Mouse (Mus musculus) G1E-ER4 (cell line): Measurements from ENCODE around the gene Ppp1r2. TPM values are rescaled to one million over a fixed set of nuclear protein-coding genes. Genes with fewer than 3 reads are reported as not detected.

Experiments used
- GATA1 ChIP-seq: IDR thresholded peaks from one replicate; pipeline ENCODE4 v1.8.0; 2012; ENCODE audit warnings: low read length, inconsistent platforms
- polyA plus RNA-seq: library from polyadenylated mRNA; stranded (reverse); fragments of >175 nt; gene quantifications from 2 replicates; pipeline ENCODE4 v1.2.3, GENCODE M21; 2012

Ppp1r2 gene
- polyA plus RNA-seq, 1 experiment = 72.7 TPM

DNA sequence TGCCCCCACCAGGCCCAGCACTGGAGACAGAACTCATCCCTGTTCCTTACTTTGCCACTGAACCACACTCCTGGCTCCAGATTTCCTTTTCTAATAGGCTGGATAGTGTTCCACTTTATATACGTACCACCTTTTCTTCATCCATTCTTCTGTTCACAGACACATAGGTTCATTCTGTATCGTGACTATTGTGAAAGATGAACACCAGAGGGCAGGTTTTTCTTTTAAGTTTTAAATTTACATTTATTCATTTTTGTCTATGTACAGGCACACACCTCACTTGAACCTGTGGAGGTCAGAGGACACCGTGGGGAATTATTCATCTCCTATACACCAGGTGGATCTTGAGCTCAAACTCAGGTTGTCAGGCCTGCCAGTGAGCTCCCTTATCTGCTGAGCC, 31.0 kb downstream of the Ppp1r2 start:
- TF ChIP-seq GATA1 = no peak

DNA sequence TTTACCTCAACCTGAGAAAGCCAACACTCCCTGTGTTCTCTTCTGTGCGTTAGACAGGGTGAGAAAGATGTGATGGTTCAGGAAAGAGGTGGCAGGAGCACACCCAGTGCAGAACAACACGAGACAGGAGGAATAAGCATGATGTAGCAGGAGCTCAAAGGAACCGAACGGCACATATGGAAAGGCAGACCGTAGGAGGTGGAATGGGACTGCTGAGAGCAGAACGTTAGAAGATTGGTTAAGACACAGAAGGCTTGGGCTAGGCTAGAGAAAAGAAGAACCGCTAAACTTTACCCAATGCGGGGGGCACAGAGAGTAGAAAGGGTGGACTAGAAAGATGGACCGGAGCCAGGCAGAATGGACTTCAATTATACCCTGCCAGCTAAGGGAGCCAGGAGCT, 33.6 kb downstream of the Ppp1r2 start:
- no peak for TF ChIP-seq GATA1

- no peak for TF ChIP-seq GATA1
Measured at GRCm38 (mm10) chr16:31240569-31240968, 34.5 kb downstream of the Ppp1r2 start.

DNA sequence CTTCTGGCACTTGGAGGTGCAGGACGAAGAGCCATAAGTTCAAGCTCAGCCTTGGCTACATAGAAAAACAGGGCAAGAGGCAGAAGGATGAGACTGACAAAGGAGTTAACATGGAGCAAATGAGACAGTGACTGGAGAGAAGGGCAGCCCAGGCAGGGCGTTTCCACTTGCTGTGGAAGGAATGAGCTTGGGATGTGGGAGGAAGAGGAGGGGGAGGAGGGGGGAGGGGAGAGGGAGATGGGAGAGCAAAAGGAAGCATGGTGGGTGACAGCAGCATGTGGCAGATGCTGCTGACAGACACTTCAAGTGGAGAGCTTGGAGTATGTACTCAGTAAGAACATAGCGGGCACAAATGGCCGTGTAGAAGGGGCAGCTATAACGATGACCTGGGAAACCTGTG, 36.8 kb downstream of the Ppp1r2 start:
- no peak for TF ChIP-seq GATA1

GRCm38 (mm10) chr16:31235457-31236310, 39.4 kb downstream of the Ppp1r2 start:
- TF ChIP-seq GATA1 = no peak

DNA sequence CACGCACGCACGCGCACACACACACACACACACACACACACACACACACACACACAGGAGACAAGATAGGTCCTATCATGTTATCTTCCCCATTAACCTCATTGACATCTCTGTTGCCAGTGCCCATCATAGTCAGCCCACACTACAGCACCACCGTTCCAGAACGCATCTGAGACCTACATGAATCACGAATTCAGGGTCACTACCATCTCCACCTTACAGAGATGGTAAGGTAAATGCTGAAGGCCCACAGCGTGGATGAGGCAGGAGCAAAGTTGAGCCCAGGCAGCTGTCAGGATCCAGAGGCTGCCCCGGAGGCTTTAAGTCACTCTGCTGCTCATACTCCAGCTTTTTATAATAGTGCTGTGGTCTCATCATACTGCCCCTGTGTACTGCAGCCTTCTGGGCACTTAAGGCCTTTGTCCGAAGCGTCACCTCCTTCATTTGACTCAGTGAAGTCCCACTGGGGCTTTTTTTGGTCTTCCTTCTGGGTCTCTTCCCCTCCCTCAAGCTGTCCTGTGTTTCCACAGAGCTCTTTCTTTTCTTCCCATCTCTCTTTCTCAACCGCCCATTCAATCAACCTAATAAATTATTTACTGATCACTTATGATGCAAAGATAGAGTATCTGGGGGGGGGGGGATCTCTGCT, 40.1 kb downstream of the Ppp1r2 start:
- no peak for TF ChIP-seq GATA1

DNA sequence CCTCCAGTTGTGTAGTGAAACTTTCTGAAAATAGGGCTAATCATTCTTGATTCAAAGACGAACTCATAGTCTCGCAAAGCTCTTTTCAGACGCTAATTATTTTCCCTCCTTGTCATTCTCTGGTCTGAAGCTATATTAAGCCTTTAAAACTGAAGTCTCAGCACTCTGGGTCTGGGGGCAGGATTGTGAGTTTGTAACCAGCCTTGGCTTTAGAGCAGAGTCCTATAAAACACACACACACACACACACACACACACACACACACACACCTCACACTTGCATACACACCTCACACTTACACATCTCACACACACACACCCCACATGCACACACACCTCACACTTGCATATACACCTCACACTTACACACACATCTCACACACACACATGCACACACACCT, 40.7 kb downstream of the Ppp1r2 start:
- TF ChIP-seq GATA1 = no peak

DNA sequence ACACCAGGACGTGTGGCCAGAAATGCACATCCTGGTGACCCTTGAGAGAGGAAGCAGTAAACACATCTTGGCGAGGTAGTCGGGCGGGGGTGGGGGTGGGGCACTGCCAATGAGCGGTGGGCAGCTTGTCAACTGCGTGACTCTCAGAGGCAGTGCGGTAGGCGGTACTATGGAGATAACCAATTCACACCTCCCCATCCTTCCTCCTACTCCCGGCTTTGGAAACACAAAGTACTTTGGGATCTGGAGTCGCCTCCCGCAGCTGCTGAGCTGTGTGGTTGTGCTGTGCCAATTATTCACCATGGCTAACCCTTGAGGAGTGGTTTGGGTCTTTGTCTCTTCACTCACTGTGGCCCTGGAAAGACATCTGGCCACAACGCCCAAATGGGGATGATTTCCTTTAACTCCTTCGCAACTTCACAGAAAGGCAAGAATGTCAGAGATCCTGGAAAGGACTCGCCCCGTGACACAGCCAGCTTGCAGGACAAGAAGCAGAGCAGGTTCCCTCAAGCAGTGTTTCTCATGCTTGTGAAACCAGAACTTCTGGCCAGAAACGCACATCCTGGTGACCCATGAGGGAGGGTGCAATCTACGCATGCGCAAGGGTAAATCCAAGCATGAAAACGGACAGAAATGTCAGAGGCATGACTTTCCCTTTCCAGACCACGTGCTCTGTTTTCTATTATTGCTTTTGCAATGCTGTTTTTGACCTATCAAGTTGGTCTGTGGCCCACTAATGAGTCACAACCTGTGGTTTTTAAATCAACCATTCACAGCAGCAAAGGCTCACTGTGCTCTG, 41.3 kb downstream of the Ppp1r2 start:
- no peak for TF ChIP-seq GATA1

DNA sequence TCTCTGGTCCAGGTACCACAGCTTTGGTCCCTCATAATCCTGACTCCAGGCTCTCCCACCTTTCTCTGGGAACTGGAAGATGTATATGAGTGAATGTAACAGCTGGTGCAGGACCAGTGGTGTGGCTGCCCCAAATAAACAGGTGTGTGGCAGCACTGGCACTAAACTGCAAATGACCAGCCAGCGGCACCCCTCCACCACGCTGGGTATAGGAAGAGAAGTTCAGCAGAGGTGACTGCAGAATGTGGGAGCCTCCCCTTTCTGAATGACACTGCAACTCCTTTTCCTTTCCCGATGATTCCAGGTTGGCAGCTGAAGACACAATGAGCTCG, 41.9 kb downstream of the Ppp1r2 start:
- TF ChIP-seq GATA1 = no peak

GRCm38 (mm10) chr16:31232491-31233166, 42.4 kb downstream of the Ppp1r2 start:
- no peak for TF ChIP-seq GATA1

DNA sequence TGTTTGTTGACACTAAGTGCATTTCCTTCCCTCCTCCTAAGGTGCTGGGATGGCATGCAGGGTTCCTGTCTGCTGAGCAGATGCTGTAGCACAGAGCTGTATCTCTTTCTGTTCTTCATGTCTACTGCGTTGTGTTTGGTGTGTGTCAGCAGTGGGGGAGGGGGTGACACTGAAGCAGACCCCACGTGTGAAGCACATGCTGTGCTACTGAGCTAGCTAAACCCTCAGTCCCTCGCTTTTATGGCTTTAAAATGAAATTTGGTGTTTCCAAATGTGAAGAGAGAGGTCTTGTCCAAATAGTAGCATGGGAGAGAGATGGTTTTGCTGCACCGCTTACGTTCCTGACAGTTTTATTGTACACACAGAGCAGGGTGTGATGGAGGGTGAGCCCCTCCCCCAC, 43.5 kb downstream of the Ppp1r2 start:
- no peak for TF ChIP-seq GATA1

DNA sequence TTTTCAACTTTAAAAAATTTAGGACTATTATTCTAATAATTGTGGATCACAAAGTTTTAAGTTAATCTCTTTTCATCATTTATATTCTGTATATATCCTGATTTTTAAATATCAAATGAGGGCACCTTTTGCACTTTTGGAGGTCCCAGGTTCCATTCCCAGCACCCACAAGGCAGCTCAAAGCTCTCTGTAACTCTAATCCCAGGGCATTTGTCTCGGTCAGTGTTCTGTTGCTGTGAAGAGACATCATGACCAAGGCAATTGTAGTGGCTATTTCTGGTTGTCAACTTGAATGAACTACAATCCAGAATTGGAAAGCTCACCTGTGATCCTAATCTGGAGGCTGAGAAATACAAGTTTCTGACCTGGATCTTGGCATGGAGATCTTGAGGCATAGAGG, 47.3 kb downstream of the Ppp1r2 start:
- no peak for TF ChIP-seq GATA1

DNA sequence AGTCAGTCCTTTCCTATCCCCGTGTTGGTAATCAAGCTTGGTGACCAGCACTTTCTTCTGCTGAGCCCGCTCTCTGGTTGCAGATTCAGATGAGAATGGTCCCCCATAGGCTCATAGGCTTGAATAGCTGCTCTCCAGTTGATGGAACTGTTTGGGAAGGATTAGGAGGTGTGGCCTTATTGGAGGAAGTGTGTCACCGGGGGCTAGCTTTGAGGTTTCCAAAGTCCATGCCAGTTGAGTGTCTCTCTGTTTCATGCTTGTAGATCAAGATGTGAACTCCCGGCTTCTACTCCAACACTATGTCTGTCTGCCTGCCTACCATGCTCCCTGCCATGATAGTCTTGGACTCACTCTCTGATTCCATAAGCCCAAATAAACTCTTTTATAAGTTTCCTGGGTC, 59.8 kb downstream of the Ppp1r2 start:
- TF ChIP-seq GATA1 = no peak

DNA sequence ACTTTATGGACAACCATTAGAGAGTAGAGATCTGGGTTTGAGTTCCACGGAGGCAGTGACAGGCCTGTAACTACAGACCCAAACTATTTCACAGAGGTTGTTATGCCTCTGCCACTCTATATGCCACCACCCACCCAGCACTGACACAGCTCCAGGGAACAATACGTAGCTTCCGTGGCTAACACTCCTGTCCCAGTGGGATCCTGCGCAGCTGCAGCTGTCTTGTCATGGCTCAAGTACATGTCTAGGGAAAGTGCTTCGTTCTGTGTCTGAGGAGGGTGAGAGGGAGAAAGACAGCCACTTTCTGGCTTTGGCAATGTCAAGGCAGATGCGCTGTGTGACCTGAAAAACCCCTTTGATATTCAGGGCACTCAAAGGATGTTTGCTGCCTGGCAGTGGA, 61.6 kb downstream of the Ppp1r2 start:
- TF ChIP-seq GATA1 = no peak

GRCm38 (mm10) chr16:31211503-31211902, 63.6 kb downstream of the Ppp1r2 start:
- TF ChIP-seq GATA1 = no peak

GRCm38 (mm10) chr16:31210453-31210852, 64.6 kb downstream of the Ppp1r2 start:
- no peak for TF ChIP-seq GATA1
